Mouse (Mus musculus) brain, embryonic 14.5 days (tissue): ENCODE measurements at regions not wholly inside any gene's neighbourhood (a gene's known extent, or its start where the extent isn't known, plus 50 kb on each side); places are given as distances from the start of the nearest gene placed in this dataset.

Experiments
- DNase-seq: peaks from one replicate; pipeline ENCODE4 v3.0.0-alpha.2; 2011; ENCODE audit warnings: low read depth
- CTCF ChIP-seq: fragments of 200-500 bp; IDR thresholded peaks from 2 replicates; pipeline ENCODE4 v1.5.1; 2012; ENCODE audit warnings: inconsistent platforms, mild to moderate bottlenecking, moderate library complexity, borderline replicate concordance; ENCODE audit not compliant: insufficient read depth, insufficient read length; ENCODE audit errors: extremely low read depth
- POLR2A ChIP-seq: fragments of 200-500 bp; IDR thresholded peaks from 2 replicates; pipeline ENCODE4 v1.6.1; 2012; ENCODE audit warnings: mild to moderate bottlenecking, inconsistent platforms, borderline replicate concordance; ENCODE audit not compliant: poor library complexity, insufficient read depth, insufficient read length, severe bottlenecking; ENCODE audit errors: extremely low read depth

- peak; percentile 5 for DNase-seq
- no peak for TF ChIP-seq POLR2A
- TF ChIP-seq CTCF = peak; percentile 12; the same call in 1 of the 2 replicates
Measured at GRCm38 (mm10) chrX:56276348-56276747, 63.7 kb upstream of the Gm773 start.

GRCm38 (mm10) chrX:56274170-56274569 is 61.5 kb upstream of the Gm773 start:
- DNase-seq = peak; percentile 38
- peak; percentile 42; the same call in 1 of the 2 replicates for TF ChIP-seq CTCF
- TF ChIP-seq POLR2A = no peak

- DNase-seq = no peak
- TF ChIP-seq POLR2A (no peak), CTCF (no peak)
Measured at GRCm38 (mm10) chrX:56269706-56270105, 57.0 kb upstream of the Gm773 start.
